Mouse (Mus musculus) MEL (cell line): ENCODE measurements at regions not wholly inside any gene's neighbourhood (a gene's known extent, or its start where the extent isn't known, plus 50 kb on each side); places are given as distances from the start of the nearest gene placed in this dataset.
"Not testable (repeated sequence)": the region's sequence is repeated elsewhere in the genome, so short reads cannot be mapped to it uniquely, and the experiment has no call there.

Experiments used
- DNase-seq: peaks from one replicate; pipeline ENCODE4 v3.0.0; 2011; ENCODE audit warnings: low read depth, low spot score
- H3K27ac ChIP-seq: 2 replicates; pipeline ENCODE4 v1.5.1; 2012; ENCODE audit warnings: low read depth, mild to moderate bottlenecking, control low read depth, low read length, moderate library complexity; ENCODE audit not compliant: control insufficient read depth
- H3K27me3 ChIP-seq, 2 experiments: fragments of 150-350 bp in 1 of 2; sonication (generic) in 1 of 2; 2 replicates each; pipeline ENCODE4 v1.6.1; 2012; ENCODE audit warnings: low read length in 2 of 2, mild to moderate bottlenecking in 2 of 2, improper control_type of control experiment in 1 of 2, moderate library complexity in 1 of 2; ENCODE audit not compliant: insufficient read depth in 2 of 2, control insufficient read depth in 1 of 2
- H3K36me3 ChIP-seq, 2 experiments: 2 replicates each; pipeline ENCODE4 v1.6.1; 2012 to 2014; ENCODE audit warnings: low read length in 2 of 2, improper control_type of control experiment in 1 of 2, inconsistent platforms in 1 of 2, mild to moderate bottlenecking in 1 of 2; ENCODE audit not compliant: insufficient read depth in 2 of 2, control insufficient read depth in 1 of 2
- H3K4me1 ChIP-seq, 2 experiments: fragments of 150-350 bp in 1 of 2; sonication (generic) in 1 of 2; 2 replicates each; pipeline ENCODE4 v1.6.1; 2012; ENCODE audit warnings: low read length in 2 of 2, improper control_type of control experiment in 1 of 2, mild to moderate bottlenecking in 1 of 2; ENCODE audit not compliant: insufficient read depth in 2 of 2, control insufficient read depth in 1 of 2
- H3K4me3 ChIP-seq, 2 experiments: fragments of 150-350 bp in 1 of 2; sonication (generic) in 1 of 2; 2 replicates each; pipeline ENCODE4 v1.5.1; 2012; ENCODE audit warnings: low read depth in 2 of 2, low read length in 2 of 2, mild to moderate bottlenecking in 2 of 2, moderate library complexity in 2 of 2, control low read depth in 1 of 2, improper control_type of control experiment in 1 of 2; ENCODE audit not compliant: control insufficient read depth in 1 of 2, insufficient read depth in 1 of 2
- H3K79me2 ChIP-seq: 2 replicates; pipeline ENCODE4 v1.6.1; 2012; ENCODE audit warnings: mild to moderate bottlenecking, low read length, moderate library complexity; ENCODE audit not compliant: control insufficient read depth, poor library complexity, insufficient read depth
- H3K9ac ChIP-seq: 2 replicates; pipeline ENCODE4 v1.6.1; 2012; ENCODE audit warnings: low read depth, mild to moderate bottlenecking, control low read depth, low read length, moderate library complexity; ENCODE audit not compliant: control insufficient read depth, poor library complexity, severe bottlenecking
- H3K9me3 ChIP-seq: fragments of 150-350 bp; sonication (generic); replicated peaks from 2 replicates; pipeline ENCODE4 v1.6.1; 2012; ENCODE audit warnings: mild to moderate bottlenecking, low read length, improper control_type of control experiment, moderate library complexity; ENCODE audit not compliant: insufficient read depth
- BHLHE40 ChIP-seq: IDR thresholded peaks from 2 replicates; pipeline ENCODE4 v1.6.1; 2012; ENCODE audit warnings: low read depth, mild to moderate bottlenecking, inconsistent platforms, low read length, improper control_type of control experiment, borderline replicate concordance
- CHD2 ChIP-seq: IDR thresholded peaks from 2 replicates; pipeline ENCODE4 v1.6.1; 2011; ENCODE audit warnings: low read length, improper control_type of control experiment
- CTCF ChIP-seq, 3 experiments: IDR thresholded peaks in 2 of 3; conservative IDR thresholded peaks in 1 of 3; 2 replicates each; pipeline ENCODE4 v1.5.1; 2011 to 2012; ENCODE audit warnings: low read length in 3 of 3, low read depth in 2 of 3, mild to moderate bottlenecking in 2 of 3, improper control_type of control experiment in 1 of 3, inconsistent platforms in 1 of 3, mixed read lengths in 1 of 3, moderate library complexity in 1 of 3; ENCODE audit not compliant: control insufficient read depth in 1 of 3, insufficient read depth in 1 of 3, poor library complexity in 1 of 3, severe bottlenecking in 1 of 3
- E2F4 ChIP-seq: IDR thresholded peaks from 2 replicates; pipeline ENCODE4 v1.6.1; 2011; ENCODE audit warnings: low read depth, low read length, improper control_type of control experiment, borderline replicate concordance
- GABPA ChIP-seq: IDR thresholded peaks from 2 replicates; pipeline ENCODE4 v1.6.1; 2012; ENCODE audit warnings: low read depth, mild to moderate bottlenecking, inconsistent platforms, low read length, improper control_type of control experiment, moderate library complexity
- GATA1 ChIP-seq: IDR thresholded peaks from 2 replicates; pipeline ENCODE4 v1.6.1; 2011; ENCODE audit warnings: low read depth, low read length, improper control_type of control experiment
- KAT2A ChIP-seq: conservative IDR thresholded peaks from 2 replicates; pipeline ENCODE4 v1.6.1; 2012; ENCODE audit warnings: low read depth, low read length, improper control_type of control experiment, inconsistent platforms
- MAX ChIP-seq: IDR thresholded peaks from 2 replicates; pipeline ENCODE4 v1.6.1; 2011; ENCODE audit warnings: low read length, improper control_type of control experiment
- MXI1 ChIP-seq: IDR thresholded peaks from 2 replicates; pipeline ENCODE4 v1.6.1; 2011; ENCODE audit warnings: mild to moderate bottlenecking, low read depth, low read length, improper control_type of control experiment
- MYB ChIP-seq: IDR thresholded peaks from 2 replicates; pipeline ENCODE4 v1.6.1; 2011; ENCODE audit warnings: mild to moderate bottlenecking, low read depth, low read length, improper control_type of control experiment
- NELFE ChIP-seq: IDR thresholded peaks from 2 replicates; pipeline ENCODE4 v1.6.1; 2011; ENCODE audit warnings: low read depth, low read length, improper control_type of control experiment
- NRF1 ChIP-seq: IDR thresholded peaks from 2 replicates; pipeline ENCODE4 v1.6.1; 2014; ENCODE audit warnings: low read depth, mild to moderate bottlenecking, inconsistent platforms, low read length, improper control_type of control experiment, moderate library complexity; ENCODE audit not compliant: poor library complexity, insufficient read depth, severe bottlenecking
- POLR2AphosphoS2 ChIP-seq: IDR thresholded peaks from 2 replicates; pipeline ENCODE4 v1.6.1; 2011; ENCODE audit warnings: low read length, improper control_type of control experiment
- RAD21 ChIP-seq: IDR thresholded peaks from 2 replicates; pipeline ENCODE4 v1.6.1; 2011; ENCODE audit warnings: mild to moderate bottlenecking, low read depth, low read length, improper control_type of control experiment
- SIN3A ChIP-seq: IDR thresholded peaks from 2 replicates; pipeline ENCODE4 v1.6.1; 2012; ENCODE audit warnings: low read length, improper control_type of control experiment, inconsistent platforms
- TBP ChIP-seq: IDR thresholded peaks from 2 replicates; pipeline ENCODE4 v1.8.0; 2011; ENCODE audit warnings: low read depth, low read length, improper control_type of control experiment
- USF1 ChIP-seq: IDR thresholded peaks from 2 replicates; pipeline ENCODE4 v1.6.1; 2014; ENCODE audit warnings: low read depth, mild to moderate bottlenecking, inconsistent platforms, low read length, improper control_type of control experiment, moderate library complexity
- USF2 ChIP-seq, 2 experiments: IDR thresholded peaks; 2 replicates each; pipeline ENCODE4 v1.6.1; 2011 to 2012; ENCODE audit warnings: improper control_type of control experiment in 2 of 2, low read length in 2 of 2, borderline replicate concordance in 1 of 2, inconsistent platforms in 1 of 2, low read depth in 1 of 2, mild to moderate bottlenecking in 1 of 2; ENCODE audit not compliant: insufficient read depth in 1 of 2
- ZMIZ1 ChIP-seq: IDR thresholded peaks from 2 replicates; pipeline ENCODE4 v1.6.1; 2012; ENCODE audit warnings: low read depth, mild to moderate bottlenecking, inconsistent platforms, low read length, improper control_type of control experiment, moderate library complexity
- ZNF384 ChIP-seq: IDR thresholded peaks from 2 replicates; pipeline ENCODE4 v1.6.1; 2012; ENCODE audit warnings: low read depth, mild to moderate bottlenecking, inconsistent platforms, low read length, improper control_type of control experiment

DNA sequence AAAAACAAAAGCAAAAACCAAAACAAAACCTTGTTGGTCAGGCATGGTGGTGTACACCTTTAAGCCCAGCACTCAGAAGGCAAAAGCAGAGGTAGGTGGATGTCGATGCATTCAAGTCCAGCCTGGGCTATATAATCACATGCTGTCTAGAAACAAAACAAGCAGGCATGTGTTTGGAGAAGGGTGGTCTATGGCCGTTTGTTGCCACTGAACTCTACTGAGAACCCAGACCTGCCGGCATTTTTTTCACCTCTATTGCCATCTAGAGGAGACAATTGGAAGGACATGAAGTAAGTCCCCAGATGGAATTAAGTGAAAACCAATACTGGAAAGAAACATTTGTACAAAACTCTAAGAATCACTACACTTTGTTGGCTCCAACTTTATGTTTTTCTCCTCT, 50.9 kb upstream of the Agps start (continued):
- no peak for TF ChIP-seq BHLHE40
- TF ChIP-seq RAD21: peak; percentile 91
- no peak for TF ChIP-seq GATA1
- no peak for TF ChIP-seq MXI1
- TF ChIP-seq ZMIZ1: no peak
- TF ChIP-seq TBP: no peak
- 0 out of 2 replicates have a peak, but pooled peaks have one; percentile 30 for TF ChIP-seq SIN3A
- TF ChIP-seq KAT2A: no peak
- no peak for TF ChIP-seq MAX
- no peak for TF ChIP-seq MYB

DNA sequence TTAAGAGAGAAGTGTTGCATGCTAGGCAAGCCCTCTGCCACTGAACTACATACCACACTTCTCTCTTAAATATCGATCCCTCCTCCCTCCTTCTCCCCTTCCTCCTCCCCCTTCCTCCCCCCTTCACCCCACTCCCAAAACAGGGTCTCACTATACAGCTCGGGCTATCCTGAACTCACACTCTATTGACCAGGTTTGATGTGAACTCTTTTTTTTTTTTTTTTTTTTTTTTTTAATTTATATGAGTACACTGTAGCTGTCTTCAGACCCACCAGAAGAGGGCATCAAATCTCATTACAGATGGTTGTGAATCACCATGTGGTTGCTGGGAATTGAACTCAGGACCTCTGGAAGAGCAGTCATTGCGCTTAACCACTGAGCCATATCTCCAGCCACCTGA, 53.3 kb upstream of the Agps start:
- DNase-seq, H3K4me3 ChIP-seq, H3K9ac ChIP-seq, H3K27me3 ChIP-seq, H3K9me3 ChIP-seq, H3K27ac ChIP-seq, H3K79me2 ChIP-seq: not testable (repeated sequence)
- peaks cover 0 to 16% of the 10 kb centered on the region in 2 experiments; a peak in 2 of 4 replicates for H3K36me3 ChIP-seq
- H3K4me1 ChIP-seq: peaks cover 0 to 20% of the 10 kb centered on the region in 2 experiments; a peak in 2 of 4 replicates
- TF ChIP-seq ZNF384 (peak; percentile 86), CTCF (IDR thresholded peaks at IDR 0.05 in 2 of 3, conservative IDR thresholded peaks at IDR 0.05 in 1 of 3; ENCODE audit: control insufficient read depth in 1 of 3, insufficient read depth in 1 of 3, low read depth in 2 of 3, low read length in 3 of 3, poor library complexity in 1 of 3, severe bottlenecking in 1 of 3) (peak in 1 of 3 experiments; percentile 8; a peak in 1 of 6 replicates)

DNA sequence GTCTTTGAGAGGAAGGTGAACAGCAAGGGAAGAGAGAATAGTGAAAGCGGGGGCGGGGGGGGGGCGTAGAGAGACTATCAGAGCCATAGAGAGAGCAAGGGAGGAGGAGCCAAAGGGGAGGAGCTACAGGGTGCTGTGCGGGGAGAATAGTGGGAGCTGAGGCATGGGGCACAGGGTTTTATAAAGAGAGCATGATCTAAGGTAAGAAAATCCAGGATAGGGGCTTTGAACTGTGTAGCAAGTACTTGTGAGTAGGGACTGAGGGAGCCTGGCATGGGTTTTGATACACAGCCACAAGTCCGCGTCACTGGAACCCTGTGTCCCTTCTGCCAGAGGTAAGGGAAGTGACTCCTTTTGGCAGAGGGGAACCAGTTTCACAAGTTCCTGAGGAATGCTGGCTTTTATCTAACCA, 54.9 kb upstream of the Agps start:
- Histone ChIP-seq H3K79me2 (no peaks in the 10 kb centered on the region), H3K9me3 (no peaks in the 10 kb centered on the region), H3K36me3 (peaks cover 0 to 19% of the 10 kb centered on the region in 2 experiments; a peak in 2 of 4 replicates), H3K9ac (peak overlapping the region; percentile 13), H3K27me3 (no peaks in the 10 kb centered on the region), H3K4me3 (peak overlapping the region; percentile 40 to 47), H3K4me1 (peaks cover 0 to 20% of the 10 kb centered on the region in 2 experiments; a peak in 2 of 4 replicates), H3K27ac (no peak overlapping the region)
- TF ChIP-seq POLR2AphosphoS2 (no peak), GABPA (no peak), USF1 (no peak), CHD2 (no peak), NELFE (no peak), USF2 (IDR thresholded peaks at IDR 0.05; ENCODE audit: borderline replicate concordance in 1 of 2, insufficient read depth in 1 of 2, low read depth in 1 of 2, low read length in 2 of 2) (no peak), E2F4 (no peak), MYB (no peak), NRF1 (no peak)
- peak; percentile 85 for DNase-seq
